Mouse (Mus musculus): ENCODE measurements around the gene Htra1. TPM values are rescaled to one million over a fixed set of nuclear protein-coding genes. Genes with fewer than 3 reads are reported as not detected.
A peak's percentile ranks its signal among the peaks of the same experiment; 100 is the strongest.

Gene Htra1
- polyA plus RNA-seq, 1 experiment from 2014 or later: 15.8 TPM

DNA sequence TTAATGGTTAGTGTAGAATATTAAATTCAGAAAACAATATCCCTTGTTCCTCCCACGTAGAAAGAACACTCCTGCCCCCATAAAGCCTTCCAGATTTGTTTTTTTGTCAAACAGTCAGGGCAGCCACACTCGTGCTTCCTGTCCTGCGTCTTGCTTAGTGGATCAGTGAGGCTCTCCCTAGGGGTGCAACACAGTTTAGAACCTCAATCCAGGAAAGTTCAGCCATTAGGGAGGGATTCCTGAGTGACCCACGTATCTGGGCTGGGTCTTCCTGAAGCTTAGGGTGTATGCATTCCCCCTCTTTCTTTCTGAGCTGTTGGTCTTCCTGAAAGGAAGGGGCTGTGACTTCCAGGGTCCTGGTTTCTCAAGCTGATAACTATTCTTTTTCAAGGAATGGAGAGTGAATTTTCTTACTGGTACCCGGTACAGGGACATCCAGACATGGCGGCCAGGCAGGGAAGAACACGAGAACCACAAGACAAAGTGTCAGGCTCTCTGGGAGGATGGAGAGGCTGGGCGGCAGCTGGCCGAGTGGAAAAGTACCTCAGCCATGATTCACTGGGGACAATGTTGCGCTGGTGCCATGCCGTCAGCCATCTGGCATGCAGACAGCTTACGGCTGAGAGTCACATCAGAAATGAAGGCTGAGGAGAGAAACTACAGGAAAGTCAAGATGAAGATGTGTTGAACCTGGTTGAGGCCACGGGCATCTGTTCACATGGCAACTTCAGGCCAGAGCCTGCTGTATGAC lies 12.8 kb upstream of the Htra1 start:
- no peak overlapping the region for H3K27ac ChIP-seq (ENCODE audit: low read length)
- no peak overlapping the region for H3K4me3 ChIP-seq (ENCODE audit: low read length)
- H3K9ac ChIP-seq (ENCODE audit: low read depth, low read length): no peak overlapping the region
- H3K4me1 ChIP-seq (ENCODE audit: control insufficient read depth, insufficient read depth, low read length): no peaks in the 10 kb centered on the region
- WGBS: 72% methylated on average over 13 of the region's 13 CpGs
- no peaks in the 10 kb centered on the region for H3K27me3 ChIP-seq (replicated peaks; ENCODE audit: control insufficient read depth, insufficient read depth, low read length)
- no peaks in the 10 kb centered on the region for H3K9me3 ChIP-seq (ENCODE audit: control insufficient read depth, low read length)
- no peak overlapping the region for H3K4me2 ChIP-seq (ENCODE audit: low read depth, low read length)
- H3K36me3 ChIP-seq (ENCODE audit: control insufficient read depth, insufficient read depth, low read length): no peaks in the 10 kb centered on the region
- ATAC-seq: no peak

DNA sequence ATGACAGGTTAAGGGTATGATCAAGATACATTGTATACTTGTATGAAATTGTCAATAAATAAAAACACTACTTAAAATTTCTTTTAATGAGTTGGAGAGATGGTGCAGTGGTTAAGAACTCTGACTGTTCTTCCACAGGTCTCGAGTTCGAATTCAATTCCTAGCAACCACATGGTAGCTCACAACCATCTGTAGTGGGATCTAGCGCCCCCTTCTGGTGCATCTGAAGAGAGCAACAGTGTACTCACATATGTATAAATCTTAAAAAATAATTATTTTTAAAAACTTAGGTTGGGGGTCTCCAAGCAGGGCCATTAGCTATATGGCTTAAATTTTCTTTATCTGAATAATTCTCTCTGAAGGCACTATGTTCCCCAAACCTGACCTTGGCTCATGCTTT lies 5.5 kb upstream of the Htra1 start:
- ATAC-seq: no peak
- no peak overlapping the region for H3K4me2 ChIP-seq (ENCODE audit: low read depth, low read length)
- no peaks in the 10 kb centered on the region for H3K9me3 ChIP-seq (ENCODE audit: control insufficient read depth, low read length)
- peaks cover under 1% of the 10 kb centered on the region for H3K4me1 ChIP-seq (ENCODE audit: control insufficient read depth, insufficient read depth, low read length)
- WGBS: 66% methylated on average over 3 of the region's 3 CpGs
- H3K27me3 ChIP-seq (replicated peaks; ENCODE audit: control insufficient read depth, insufficient read depth, low read length): peaks cover 22% of the 10 kb centered on the region
- no peak overlapping the region for H3K27ac ChIP-seq (ENCODE audit: low read length)
- H3K4me3 ChIP-seq (ENCODE audit: low read length): no peak overlapping the region
- H3K9ac ChIP-seq (ENCODE audit: low read depth, low read length): no peak overlapping the region
- H3K36me3 ChIP-seq (ENCODE audit: control insufficient read depth, insufficient read depth, low read length): no peaks in the 10 kb centered on the region

GRCm38 (mm10) chr7:130932921-130933320 lies 3.0 kb upstream of the Htra1 start:
- H3K9me3 ChIP-seq (ENCODE audit: control insufficient read depth, low read length): no peaks in the 10 kb centered on the region

DNA sequence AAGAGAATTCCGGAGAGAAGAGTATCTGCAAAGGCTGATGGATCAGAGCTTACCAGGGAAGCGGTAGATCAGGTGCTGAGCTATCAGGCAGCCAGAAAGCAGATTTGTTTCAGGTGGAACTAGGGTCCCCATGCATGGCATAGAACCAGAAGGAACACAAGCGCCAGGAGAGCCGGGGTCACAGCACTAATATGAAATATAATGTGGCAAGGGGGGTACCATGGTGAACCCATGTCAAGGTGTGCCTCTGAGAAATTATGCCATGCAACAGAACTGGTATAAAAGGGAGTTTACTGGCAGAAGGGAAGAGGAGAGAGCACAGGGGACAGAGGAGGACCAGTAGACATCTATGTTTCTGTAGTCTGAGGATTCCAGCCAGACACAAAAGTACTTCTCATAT lies 1.3 kb upstream of the Htra1 start:
- no peak overlapping the region for H3K27ac ChIP-seq (ENCODE audit: low read length)
- no peak overlapping the region for H3K4me2 ChIP-seq (ENCODE audit: low read depth, low read length)
- no peaks in the 10 kb centered on the region for H3K9me3 ChIP-seq (ENCODE audit: control insufficient read depth, low read length)
- no peak for ATAC-seq
- H3K9ac ChIP-seq (ENCODE audit: low read depth, low read length): no peak overlapping the region
- peaks cover 56% of the 10 kb centered on the region for H3K27me3 ChIP-seq (replicated peaks; ENCODE audit: control insufficient read depth, insufficient read depth, low read length)
- H3K36me3 ChIP-seq (ENCODE audit: control insufficient read depth, insufficient read depth, low read length): no peaks in the 10 kb centered on the region
- H3K4me3 ChIP-seq (ENCODE audit: low read length): no peak overlapping the region
- H3K4me1 ChIP-seq (ENCODE audit: control insufficient read depth, insufficient read depth, low read length): peaks cover 14% of the 10 kb centered on the region
- WGBS: 86% methylated on average over 4 of the region's 4 CpGs

More at GRCm38 (mm10) chr7:130932921-130933320, 3.0 kb upstream of the Htra1 start:
- Histone ChIP-seq H3K36me3 (ENCODE audit: control insufficient read depth, insufficient read depth, low read length) (no peaks in the 10 kb centered on the region), H3K4me1 (ENCODE audit: control insufficient read depth, insufficient read depth, low read length) (peaks cover 14% of the 10 kb centered on the region), H3K27me3 (replicated peaks; ENCODE audit: control insufficient read depth, insufficient read depth, low read length) (peaks cover 46% of the 10 kb centered on the region), H3K27ac (ENCODE audit: low read length) (no peak overlapping the region), H3K4me2 (ENCODE audit: low read depth, low read length) (no peak overlapping the region), H3K9ac (ENCODE audit: low read depth, low read length) (no peak overlapping the region), H3K4me3 (ENCODE audit: low read length) (no peak overlapping the region)
- WGBS: 86% methylated on average over 9 of the region's 9 CpGs
- no peak for ATAC-seq

- peak overlapping the region; percentile 26; the same call in 1 of the 2 replicates for H3K9ac ChIP-seq (ENCODE audit: low read depth, low read length)
- no peak for ATAC-seq
- H3K27ac ChIP-seq (ENCODE audit: low read length): no peak overlapping the region
- H3K4me2 ChIP-seq (ENCODE audit: low read depth, low read length): peak overlapping the region; percentile 78
- peak overlapping the region; percentile 55 for H3K4me3 ChIP-seq (ENCODE audit: low read length)
- H3K36me3 ChIP-seq (ENCODE audit: control insufficient read depth, insufficient read depth, low read length): no peaks in the 10 kb centered on the region
- peaks cover 14% of the 10 kb centered on the region for H3K4me1 ChIP-seq (ENCODE audit: control insufficient read depth, insufficient read depth, low read length)
- no peaks in the 10 kb centered on the region for H3K9me3 ChIP-seq (ENCODE audit: control insufficient read depth, low read length)
- 9% methylated on average over 16 of the region's 16 CpGs for WGBS
- peaks cover 56% of the 10 kb centered on the region for H3K27me3 ChIP-seq (replicated peaks; ENCODE audit: control insufficient read depth, insufficient read depth, low read length)
These were observed 504 bp upstream of the Htra1 start for GRCm38 (mm10) chr7:130935421-130935792.

GRCm38 (mm10) chr7:130936472-130936951 lies 601 bp downstream of the Htra1 start:
- under 1% methylated on average over 49 of the region's 49 CpGs for WGBS
- H3K4me3 ChIP-seq (ENCODE audit: low read length): peak overlapping the region; percentile 55
- no peak overlapping the region for H3K27ac ChIP-seq (ENCODE audit: low read length)
- ATAC-seq: peak; percentile 45; the same call in 1 of the 2 replicates
- peaks cover 14% of the 10 kb centered on the region for H3K4me1 ChIP-seq (ENCODE audit: control insufficient read depth, insufficient read depth, low read length)
- H3K36me3 ChIP-seq (ENCODE audit: control insufficient read depth, insufficient read depth, low read length): no peaks in the 10 kb centered on the region
- H3K27me3 ChIP-seq (replicated peaks; ENCODE audit: control insufficient read depth, insufficient read depth, low read length): peaks cover 56% of the 10 kb centered on the region
- peak overlapping the region; percentile 50 for H3K9ac ChIP-seq (ENCODE audit: low read depth, low read length)
- peak overlapping the region; percentile 78 for H3K4me2 ChIP-seq (ENCODE audit: low read depth, low read length)
- H3K9me3 ChIP-seq (ENCODE audit: control insufficient read depth, low read length): no peaks in the 10 kb centered on the region

DNA sequence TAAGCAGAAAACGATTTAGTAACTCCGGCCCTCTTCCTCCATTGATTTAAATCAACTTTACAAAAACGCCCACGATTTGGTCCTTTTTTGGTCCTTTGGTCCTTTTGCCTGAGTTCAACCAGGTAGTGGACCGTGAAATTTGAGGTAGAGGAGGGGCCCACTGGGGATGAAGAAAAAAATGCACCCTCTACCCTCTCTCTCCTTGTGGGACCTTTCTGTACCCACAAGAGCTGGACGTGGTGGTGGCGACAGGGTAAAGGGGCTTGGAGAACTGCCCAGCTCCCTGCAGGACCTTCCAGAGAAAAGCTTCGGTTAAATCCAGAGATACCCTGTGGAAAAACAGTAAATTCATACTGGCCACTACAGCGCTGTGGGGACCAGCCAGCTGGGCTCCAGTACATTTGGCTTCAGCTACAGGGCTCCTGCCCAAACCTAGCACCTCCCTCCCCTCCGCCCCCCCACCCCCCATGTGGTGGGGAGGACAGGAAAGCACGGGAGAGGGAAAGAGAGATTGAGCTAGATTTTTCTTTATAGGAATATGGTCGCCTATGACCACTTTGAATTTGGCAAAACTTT lies 1.4 kb downstream of the Htra1 start:
- H3K27me3 ChIP-seq (replicated peaks; ENCODE audit: control insufficient read depth, insufficient read depth, low read length): peaks cover 56% of the 10 kb centered on the region
- 34% methylated on average over 12 of the region's 12 CpGs for WGBS
- no peak for ATAC-seq

DNA sequence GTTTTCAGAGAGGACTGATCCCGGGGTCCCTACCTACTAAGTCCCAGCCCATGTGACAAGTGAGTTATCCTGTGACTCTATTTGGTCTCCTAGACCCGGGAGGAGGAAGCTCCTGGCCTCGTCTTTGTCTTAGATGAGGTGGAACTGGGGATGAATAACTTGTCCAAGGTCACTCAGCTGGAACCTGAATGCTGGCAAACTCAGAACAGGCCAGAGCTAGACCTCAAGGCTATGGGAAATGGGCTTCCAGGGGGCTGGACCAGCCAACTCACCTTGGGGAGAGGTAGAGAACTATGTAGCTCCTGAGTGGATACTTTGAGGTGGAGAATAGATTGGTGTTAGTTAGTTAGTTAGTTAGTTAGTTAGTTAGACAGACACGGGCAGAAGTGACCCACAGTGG lies 2.1 kb downstream of the Htra1 start:
- H3K4me1 ChIP-seq (ENCODE audit: control insufficient read depth, insufficient read depth, low read length): peaks cover 14% of the 10 kb centered on the region
- no peak overlapping the region for H3K4me3 ChIP-seq (ENCODE audit: low read length)
- H3K27ac ChIP-seq (ENCODE audit: low read length): no peak overlapping the region
- no peaks in the 10 kb centered on the region for H3K36me3 ChIP-seq (ENCODE audit: control insufficient read depth, insufficient read depth, low read length)
- no peak overlapping the region for H3K4me2 ChIP-seq (ENCODE audit: low read depth, low read length)
- no peak for ATAC-seq
- peaks cover 54% of the 10 kb centered on the region for H3K27me3 ChIP-seq (replicated peaks; ENCODE audit: control insufficient read depth, insufficient read depth, low read length)
- 66% methylated on average over 4 of the region's 4 CpGs for WGBS
- no peak overlapping the region for H3K9ac ChIP-seq (ENCODE audit: low read depth, low read length)
- no peaks in the 10 kb centered on the region for H3K9me3 ChIP-seq (ENCODE audit: control insufficient read depth, low read length)

More for the DNA sequence above, 1.4 kb downstream of the Htra1 start:
- no peaks in the 10 kb centered on the region for H3K9me3 ChIP-seq (ENCODE audit: control insufficient read depth, low read length)
- peak overlapping the region; percentile 55 for H3K4me3 ChIP-seq (ENCODE audit: low read length)
- no peak overlapping the region for H3K9ac ChIP-seq (ENCODE audit: low read depth, low read length)
- H3K4me2 ChIP-seq (ENCODE audit: low read depth, low read length): peak overlapping the region; percentile 78
- H3K27ac ChIP-seq (ENCODE audit: low read length): no peak overlapping the region
- no peaks in the 10 kb centered on the region for H3K36me3 ChIP-seq (ENCODE audit: control insufficient read depth, insufficient read depth, low read length)
- peaks cover 14% of the 10 kb centered on the region for H3K4me1 ChIP-seq (ENCODE audit: control insufficient read depth, insufficient read depth, low read length)

GRCm38 (mm10) chr7:130938896-130939295 lies 3.0 kb downstream of the Htra1 start:
- Histone ChIP-seq H3K4me3 (ENCODE audit: low read length) (no peak overlapping the region), H3K36me3 (ENCODE audit: control insufficient read depth, insufficient read depth, low read length) (no peaks in the 10 kb centered on the region), H3K4me2 (ENCODE audit: low read depth, low read length) (no peak overlapping the region), H3K9me3 (ENCODE audit: control insufficient read depth, low read length) (no peaks in the 10 kb centered on the region), H3K4me1 (ENCODE audit: control insufficient read depth, insufficient read depth, low read length) (peaks cover 14% of the 10 kb centered on the region), H3K27ac (ENCODE audit: low read length) (no peak overlapping the region), H3K9ac (ENCODE audit: low read depth, low read length) (no peak overlapping the region), H3K27me3 (replicated peaks; ENCODE audit: control insufficient read depth, insufficient read depth, low read length) (peaks cover 48% of the 10 kb centered on the region)
- 87% methylated on average over 8 of the region's 8 CpGs for WGBS
- no peak for ATAC-seq
